Mouse (Mus musculus) left cerebral cortex, postnatal 4 days (tissue): ENCODE measurements around the gene Gstz1. TPM values are rescaled to one million over a fixed set of nuclear protein-coding genes. Genes with fewer than 3 reads are reported as not detected.

Experiments used
- total RNA-seq, 2 experiments: library from RNA; stranded (reverse); gene quantifications; 2 replicates each; pipeline ENCODE4 v1.2.3; 2021

Gstz1 gene
- total RNA-seq, 2 experiments from 2014 or later = 59.4 TPM

Other genes with a start within 250 kb of the Gstz1 start
- 10 to 100 TPM; 56.9 to 60.6 TPM for gene Cipc, start 200.1 kb upstream of the Gstz1 start, total RNA-seq
- 10 to 100 TPM; 15.8 to 19.0 TPM for gene Zdhhc22, start 156.7 kb upstream of the Gstz1 start, total RNA-seq
- 10 to 100 TPM; 29.5 to 30.1 TPM for gene Tmem63c, start 125.8 kb upstream of the Gstz1 start, total RNA-seq
- gene Ngb, start 44.6 kb upstream of the Gstz1 start, total RNA-seq = 1 to 10 TPM; 4.7 to 5.5 TPM
- gene Pomt2, start 803 bp downstream of the Gstz1 start, total RNA-seq = 10 to 100 TPM; 22.4 to 23.8 TPM
- 1 to 10 TPM; 2.7 to 2.8 TPM for gene Samd15, start 52.6 kb downstream of the Gstz1 start, total RNA-seq
- 10 to 100 TPM; 21.1 to 22.6 TPM for gene Tmed8, start 53.3 kb downstream of the Gstz1 start, total RNA-seq
- gene Noxred1, start 91.6 kb downstream of the Gstz1 start, total RNA-seq = 1 to 10 TPM; 1.2 to 1.6 TPM
- gene Vipas39, start 119.1 kb downstream of the Gstz1 start, total RNA-seq = 10 to 100 TPM; 60.5 to 62.8 TPM
- 100 to 1,000 TPM; 151 to 156 TPM for gene Ahsa1, start 119.3 kb downstream of the Gstz1 start, total RNA-seq
- gene Ism2, start 152.5 kb downstream of the Gstz1 start, total RNA-seq = 1 to 10 TPM in 1 of 2 experiments, under 1 TPM in 1; 0.68 to 1.4 TPM
- gene Sptlc2, start 241.2 kb downstream of the Gstz1 start, total RNA-seq = 10 to 100 TPM; 73.4 to 81.9 TPM